Mouse (Mus musculus): ENCODE results near the gene Carmil3. TPM values are rescaled to one million over a fixed set of nuclear protein-coding genes. Genes with fewer than 3 reads are reported as not detected.
A peak's percentile ranks its signal among the peaks of the same experiment; 100 is the strongest.

Gene Carmil3
- total and polyA plus RNA-seq, 3 experiments: 1.9 to 6.0 (median 2.3) TPM

- peak; percentile 61; the same call in 1 of the 2 replicates for TF ChIP-seq MAZ (IDR thresholded peaks at IDR 0.05; ENCODE audit: low read depth, low read length)
- TF ChIP-seq USF1 (IDR thresholded peaks at IDR 0.05; ENCODE audit: low read depth, low read length): no peak
- no peak for TF ChIP-seq MAFK (IDR thresholded peaks at IDR 0.05; ENCODE audit: insufficient replicate concordance, low read length)
- peak; percentile 73 for TF ChIP-seq HCFC1 (IDR thresholded peaks at IDR 0.05; ENCODE audit: low read depth, low read length)
- no peak; the same call in 1 of the 2 replicates for TF ChIP-seq MXI1 (IDR thresholded peaks at IDR 0.05; ENCODE audit: low read depth, low read length)
- TF ChIP-seq ZMIZ1 (IDR thresholded peaks at IDR 0.05; ENCODE audit: low read depth, low read length): peak; percentile 88
- TF ChIP-seq POLR2AphosphoS2 (IDR thresholded peaks at IDR 0.05; ENCODE audit: low read depth, low read length): peak; percentile 76; the same call in 1 of the 2 replicates
- TF ChIP-seq JUN (IDR thresholded peaks at IDR 0.05; ENCODE audit: insufficient read depth, low read depth, low read length): no peak
- TF ChIP-seq ZKSCAN1 (IDR thresholded peaks at IDR 0.05; ENCODE audit: borderline replicate concordance, low read depth, low read length): no peak
- TF ChIP-seq SIN3A (IDR thresholded peaks at IDR 0.05; ENCODE audit: low read length): peak; percentile 65
These were observed 11.5 kb upstream of the Carmil3 start, which contains the start of gene Dhrs4 (continued) for GRCm38 (mm10) chr14:55478651-55479599.

DNA sequence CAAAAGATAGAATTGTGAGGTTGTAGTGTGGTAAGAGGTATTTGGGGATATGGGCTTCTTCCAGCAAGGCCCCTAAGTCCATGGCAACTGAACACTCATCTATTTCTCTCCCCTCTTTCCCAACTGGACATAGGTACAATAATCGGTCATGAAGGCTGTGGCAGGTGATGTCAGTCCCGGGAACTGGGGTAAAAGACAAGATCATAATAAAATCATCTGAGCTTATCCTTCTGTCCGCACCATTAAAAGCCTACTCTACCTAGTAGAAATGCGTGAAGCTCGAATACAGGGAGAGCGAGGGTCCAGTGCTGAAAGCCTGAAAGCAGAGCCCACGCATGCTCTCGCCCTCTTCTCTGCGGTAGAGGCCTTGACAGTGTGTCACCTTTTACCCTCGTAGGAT is 10.8 kb upstream of the Carmil3 start:
- dilution Hi-C loops (cut with MboI; ENCODE audit: extremely low pct_ligation_motif_present, extremely low pct_unique_long_range_greater_than_20kb, low sequenced_read_pairs): no loop called here
- H3K4me1 ChIP-seq (ENCODE audit: control insufficient read depth in 1 of 2, insufficient read depth in 2 of 2): peaks cover 6 to 27% of the 10 kb centered on the region in 2 experiments
- no peak overlapping the region for H3K9ac ChIP-seq (ENCODE audit: insufficient read depth, low read depth)
- no peak overlapping the region for H3K4me3 ChIP-seq (replicated peaks in 1 of 3; ENCODE audit: low read depth in 2 of 3, low read length in 2 of 3, poor library complexity in 1 of 3)
- TF ChIP-seq PAX5 (IDR thresholded peaks at IDR 0.05; ENCODE audit: low read length) (no peak), IRF4 (IDR thresholded peaks at IDR 0.05; ENCODE audit: low read depth, low read length) (no peak), HCFC1 (IDR thresholded peaks at IDR 0.05; ENCODE audit: low read depth, low read length) (no peak), SMC3 (IDR thresholded peaks at IDR 0.05; ENCODE audit: low read depth, low read length) (no peak), NRF1 (IDR thresholded peaks at IDR 0.05; ENCODE audit: low read depth, low read length) (no peak), USF1 (IDR thresholded peaks at IDR 0.05; ENCODE audit: low read depth, low read length) (no peak), EP300 (IDR thresholded peaks at IDR 0.05; ENCODE audit: low read length) (no peak), TCF12 (IDR thresholded peaks at IDR 0.05; ENCODE audit: low read depth, low read length) (no peak)
- H3K79me2 ChIP-seq (replicated peaks; ENCODE audit: control insufficient read depth, extremely low read depth, insufficient read depth, poor library complexity, severe bottlenecking): 0 out of 2 replicates have a peak, but pooled peaks cover 2% of the 10 kb centered on the region
- peak overlapping the region; percentile 55; the same call in 1 of the 2 replicates for H3K4me2 ChIP-seq (ENCODE audit: insufficient read depth, low read depth, poor library complexity, severe bottlenecking)
- H3K36me3 ChIP-seq (replicated peaks in 1 of 2; ENCODE audit: control insufficient read depth in 1 of 2, insufficient read depth in 1 of 2, low read length in 1 of 2): peaks cover 6 to 36% of the 10 kb centered on the region in 2 experiments
- no peak overlapping the region for H3K27ac ChIP-seq (ENCODE audit: insufficient read depth, low read depth)
- H3K9me3 ChIP-seq (replicated peaks; ENCODE audit: low read length): no peaks in the 10 kb centered on the region
- in situ Hi-C loops (cut with MboI; ENCODE audit: low pct_ligation_motif_present, low pct_unique_long_range_greater_than_20kb, low sequenced_read_pairs): no loop called here
- DNase-seq (ENCODE audit: extremely low read depth): no peak
- no peaks in the 10 kb centered on the region for H3K27me3 ChIP-seq (replicated peaks)

All from CH12.LX (cell line).